Mouse (Mus musculus) embryonic facial prominence, embryonic 11.5 days (tissue): Measurements from ENCODE around the gene Rabac1. TPM values are rescaled to one million over a fixed set of nuclear protein-coding genes. Genes with fewer than 3 reads are reported as not detected.

Experiments used
- ATAC-seq: fragments of 200-750 bp; cut with Nextera tagmentation; replicated peaks from 2 replicates; pipeline ENCODE4 v1.8.0; 2017; ENCODE audit warnings: low read depth; ENCODE audit not compliant: insufficient number of reproducible peaks, low FRiP score, low TSS enrichment
- DNase-seq: peaks from one replicate; pipeline ENCODE4 v3.0.0-alpha.2; 2015; ENCODE audit warnings: low spot score
- H3K27ac ChIP-seq: fragments of 300-500 bp; sonication (generic); replicated peaks from 2 replicates; pipeline ENCODE4 v1.5.1; 2014; ENCODE audit warnings: mild to moderate bottlenecking, low read depth, low read length, control low read depth
- H3K27me3 ChIP-seq: fragments of 300-500 bp; sonication (generic); 2 replicates; pipeline ENCODE4 v1.6.1; 2014; ENCODE audit warnings: mild to moderate bottlenecking, low read length, moderate library complexity, mixed read lengths; ENCODE audit not compliant: control insufficient read depth, insufficient read depth
- H3K36me3 ChIP-seq: fragments of 300-500 bp; sonication (generic); replicated peaks from 2 replicates; pipeline ENCODE4 v1.6.1; 2014; ENCODE audit warnings: low read depth, mild to moderate bottlenecking, low read length, moderate library complexity, mixed read lengths; ENCODE audit not compliant: control insufficient read depth, insufficient read depth
- H3K4me1 ChIP-seq: fragments of 300-500 bp; sonication (generic); 2 replicates; pipeline ENCODE4 v1.6.1; 2014; ENCODE audit warnings: low read length, mixed read lengths; ENCODE audit not compliant: control insufficient read depth, insufficient read depth
- H3K4me2 ChIP-seq: fragments of 300-500 bp; sonication (generic); 2 replicates; pipeline ENCODE4 v1.6.1; 2014; ENCODE audit warnings: low read depth, mild to moderate bottlenecking, control low read depth, low read length, moderate library complexity
- H3K4me3 ChIP-seq: fragments of 300-500 bp; sonication (generic); 2 replicates; pipeline ENCODE4 v1.5.1; 2014; ENCODE audit warnings: low read depth, low read length, control low read depth
- H3K9ac ChIP-seq: fragments of 300-500 bp; sonication (generic); replicated peaks from 2 replicates; pipeline ENCODE4 v1.6.1; 2014; ENCODE audit warnings: mild to moderate bottlenecking, control low read depth, low read length
- H3K9me3 ChIP-seq: fragments of 300-500 bp; sonication (generic); replicated peaks from 2 replicates; pipeline ENCODE4 v1.6.1; 2016; ENCODE audit warnings: mild to moderate bottlenecking, low read length, inconsistent platforms, mixed read lengths; ENCODE audit not compliant: control insufficient read depth
- WGBS: fragments of 180-500 bp; shearing (Covaris S2); extraction: QIAGEN DNeasy Blood & Tissue Kit; methylation state at CpG from one replicate; pipeline ENCODE4 v1.1.7; 2014; 5-methylcytosine and 5-hydroxymethylcytosine counted together
- polyA plus RNA-seq: library from polyadenylated mRNA; unstranded; fragments of >200 nt; fragmentation: Nextera tagmentation; extraction: Ambion mirVana; gene quantifications from 2 replicates; pipeline ENCODE4 v1.2.1, GENCODE M21; 2014

Gene Rabac1
- polyA plus RNA-seq, 1 experiment from 2014 or later = 75.9 TPM

GRCm38 (mm10) chr7:25006586-25007364 is 34.2 kb upstream of the Rabac1 start:
- H3K4me3 ChIP-seq = no peak overlapping the region
- no peak overlapping the region for H3K27ac ChIP-seq
- 77% methylated on average over 12 of the region's 12 CpGs for WGBS
- H3K9ac ChIP-seq = no peak overlapping the region
- no peaks in the 10 kb centered on the region for H3K36me3 ChIP-seq
- peaks cover 7% of the 10 kb centered on the region for H3K4me1 ChIP-seq
- DNase-seq = no peak
- ATAC-seq = no peak
- H3K27me3 ChIP-seq = peaks cover 63% of the 10 kb centered on the region
- H3K4me2 ChIP-seq = no peak overlapping the region
- H3K9me3 ChIP-seq = no peaks in the 10 kb centered on the region

GRCm38 (mm10) chr7:25006171-25006570 is 33.6 kb upstream of the Rabac1 start:
- 67% methylated on average over 3 of the region's 3 CpGs for WGBS
- H3K4me2 ChIP-seq = peak overlapping the region; percentile 77
- no peak overlapping the region for H3K9ac ChIP-seq
- H3K36me3 ChIP-seq = no peaks in the 10 kb centered on the region
- peaks cover 7% of the 10 kb centered on the region for H3K4me1 ChIP-seq
- DNase-seq (no peak), ATAC-seq (no peak; the same call in 1 of the 2 replicates)
- peak overlapping the region; percentile 39 for H3K4me3 ChIP-seq
- H3K9me3 ChIP-seq = no peaks in the 10 kb centered on the region
- no peak overlapping the region for H3K27ac ChIP-seq
- H3K27me3 ChIP-seq = peaks cover 58% of the 10 kb centered on the region

GRCm38 (mm10) chr7:25005421-25006065 is 33.0 kb upstream of the Rabac1 start, which contains the start of gene Atp1a3:
Atp1a3 (minus strand) TSS chr7:25005958.
- under 1% methylated on average over 53 of the region's 54 CpGs for WGBS
- no peak within 1 kb of the TSS for H3K27ac ChIP-seq
- H3K27me3 ChIP-seq = peaks cover 52% of the 10 kb centered on the region

GRCm38 (mm10) chr7:25004806-25005205 is 32.3 kb upstream of the Rabac1 start:
- Histone ChIP-seq H3K27me3 (peaks cover 44% of the 10 kb centered on the region), H3K4me2 (peak overlapping the region; percentile 16), H3K9me3 (no peaks in the 10 kb centered on the region), H3K36me3 (no peaks in the 10 kb centered on the region), H3K27ac (no peak overlapping the region), H3K9ac (no peak overlapping the region), H3K4me3 (no peak overlapping the region; the same call in 1 of the 2 replicates), H3K4me1 (peaks cover 4% of the 10 kb centered on the region; the same call in 1 of the 2 replicates)
- ATAC-seq (no peak), DNase-seq (no peak)
- 40% methylated on average over 6 of the region's 9 CpGs for WGBS

More at GRCm38 (mm10) chr7:25005421-25006065, 33.0 kb upstream of the Rabac1 start, which contains the start of gene Atp1a3:
- Histone ChIP-seq H3K9ac (peak within 1 kb of the TSS; percentile 54), H3K4me2 (peak within 1 kb of the TSS; percentile 77), H3K4me3 (peak within 1 kb of the TSS; percentile 39), H3K36me3 (no peaks in the 10 kb centered on the region), H3K9me3 (no peaks in the 10 kb centered on the region), H3K4me1 (peaks cover 7% of the 10 kb centered on the region)
- peak; percentile 70 for ATAC-seq
- DNase-seq = peak; percentile 56

GRCm38 (mm10) chr7:25003820-25004388 is 31.4 kb upstream of the Rabac1 start:
- ATAC-seq = no peak

GRCm38 (mm10) chr7:25003291-25003690 is 30.7 kb upstream of the Rabac1 start:
- DNase-seq (no peak), ATAC-seq (no peak)
- Histone ChIP-seq H3K4me3 (no peak overlapping the region), H3K9ac (no peak overlapping the region), H3K4me2 (no peak overlapping the region), H3K27ac (no peak overlapping the region), H3K4me1 (peaks cover 4% of the 10 kb centered on the region; the same call in 1 of the 2 replicates), H3K36me3 (no peaks in the 10 kb centered on the region), H3K27me3 (peaks cover 29% of the 10 kb centered on the region), H3K9me3 (no peaks in the 10 kb centered on the region)
- 53% methylated on average over 11 of the region's 11 CpGs for WGBS

More at GRCm38 (mm10) chr7:25003820-25004388, 31.4 kb upstream of the Rabac1 start:
- Histone ChIP-seq H3K4me1 (peaks cover 4% of the 10 kb centered on the region; the same call in 1 of the 2 replicates), H3K27ac (no peak overlapping the region), H3K36me3 (no peaks in the 10 kb centered on the region), H3K4me3 (no peak overlapping the region), H3K27me3 (peaks cover 35% of the 10 kb centered on the region), H3K4me2 (peak overlapping the region; percentile 2; the same call in 1 of the 2 replicates), H3K9ac (no peak overlapping the region), H3K9me3 (no peaks in the 10 kb centered on the region)
- no peak for DNase-seq
- WGBS = 86% methylated on average over 8 of the region's 8 CpGs

GRCm38 (mm10) chr7:25000711-25001110 is 28.2 kb upstream of the Rabac1 start:
- Histone ChIP-seq H3K9ac (no peak overlapping the region), H3K4me1 (peaks cover 4% of the 10 kb centered on the region; the same call in 1 of the 2 replicates), H3K27ac (no peak overlapping the region), H3K4me2 (no peak overlapping the region), H3K36me3 (no peaks in the 10 kb centered on the region), H3K4me3 (no peak overlapping the region), H3K9me3 (no peaks in the 10 kb centered on the region), H3K27me3 (peaks cover 5% of the 10 kb centered on the region)
- WGBS = 73% methylated on average over 12 of the region's 12 CpGs
- no peak for ATAC-seq
- DNase-seq = no peak
